Mouse (Mus musculus) colon, adult 2 months (tissue): ENCODE results near the gene Defa20. TPM values are rescaled to one million over a fixed set of nuclear protein-coding genes. Genes with fewer than 3 reads are reported as not detected.

Experiments used
- polyA plus RNA-seq: library from polyadenylated mRNA; depleted of rRNA; stranded (reverse); fragments of >200 nt; gene quantifications from 2 replicates; pipeline ENCODE4 v1.2.3, GENCODE M21; 2012; rRNA removed

The Defa20 gene
- polyA plus RNA-seq, result not detected in 2 replicates

GRCm38 (mm10) chr8:21508958-21509357, at the start of gene Defa20:
Gene Defa20 (plus strand): TSS chr8:21509258.

GRCm38 (mm10) chr8:21528732-21529131, 19.7 kb downstream of the Defa20 start, which contains the start of gene Defa32:
Gene Defa32 (plus strand): TSS chr8:21529032.

Other genes with a start within 250 kb of the Defa20 start
- gene Defa27, start 193.7 kb upstream of the Defa20 start, polyA plus RNA-seq, result not detected in 2 replicates
- gene Defa29, start 182.2 kb upstream of the Defa20 start, polyA plus RNA-seq, result not detected in 2 replicates
- gene Defa2, start 130.7 kb upstream of the Defa20 start, polyA plus RNA-seq, result not detected in 2 replicates
- not detected in 2 replicates for gene Defa33, start 117.4 kb upstream of the Defa20 start, polyA plus RNA-seq
- gene Defa36, start 81.8 kb upstream of the Defa20 start, polyA plus RNA-seq, result not detected in 2 replicates
- not detected in 2 replicates for gene Gm7849, start 52.7 kb upstream of the Defa20 start, polyA plus RNA-seq
- not detected in 2 replicates for gene Defa32, start 19.8 kb downstream of the Defa20 start, polyA plus RNA-seq
- not detected in 2 replicates for gene Defa37, start 56.1 kb downstream of the Defa20 start, polyA plus RNA-seq
- not detected in 2 replicates for gene Defa28, start 73.7 kb downstream of the Defa20 start, polyA plus RNA-seq
- not detected in 2 replicates for gene Gm7861, start 85.2 kb downstream of the Defa20 start, polyA plus RNA-seq
- not detected in 2 replicates for gene Defa26, start 108.9 kb downstream of the Defa20 start, polyA plus RNA-seq
- gene Defa17, start 146.5 kb downstream of the Defa20 start, polyA plus RNA-seq, result not detected in 2 replicates
- not detected in 2 replicates for gene Defa34, start 156.5 kb downstream of the Defa20 start, polyA plus RNA-seq
- not detected in 2 replicates for gene AY761184, start 194.4 kb downstream of the Defa20 start, polyA plus RNA-seq
- gene Defa24, start 225.2 kb downstream of the Defa20 start, polyA plus RNA-seq, result not detected in 2 replicates